15 mouse cellular contexts compared by ENCODE assay signal in genomic region chr16:65818779-65819178, GRCm38 (mm10). TPM values are rescaled to one million over a fixed set of nuclear protein-coding genes. Genes with fewer than 3 reads are reported as not detected.
DNase-seq lines count a peak whose midpoint lies in the region.
"Had no signal": no experiment of that assay in that cellular context is flagged by ENCODE, and none has a peak within 500 bp of the region (broad histone marks: within the 10 kb centered on the region; RNA-seq: fewer than 3 reads in every experiment).

No protein-coding gene starts in this region.

- DNase-seq in kidney, adult 9 months: peak; percentile 11
- DNase-seq in kidney, adult 11 months: no peak
- peak; percentile 83 for DNase-seq in Muller cell, postnatal 12 days (ENCODE audit: inconsistent ontology term)
- peak; percentile 50 for DNase-seq in lung, postnatal 25 days (ENCODE audit: low spot score)
- DNase-seq in midbrain, embryonic 10.5 days (ENCODE audit: low spot score): no peak
- no peak for DNase-seq in thymus, postnatal 10 days (ENCODE audit: low spot score in 2 of 2)
- DNase-seq: cerebellum, adult 9-11 months; forebrain, postnatal 0 days; liver; right cerebral cortex, adult 18-20 months; thymus, postnatal 36 days had no signal

- H3K9me3 ChIP-seq in midbrain, embryonic 10.5 days (replicated peaks): no peaks in the 10 kb centered on the region
- H3K9me3 ChIP-seq: embryonic facial prominence, embryonic 12.5 days; megakaryocyte, embryonic 14.5 days had no signal

- H3K36me3 ChIP-seq in midbrain, embryonic 10.5 days: no peaks in the 10 kb centered on the region
- H3K36me3 ChIP-seq: embryonic facial prominence, embryonic 12.5 days had no signal

- WGBS in midbrain, embryonic 10.5 days: 71% methylated on average over 8 of the region's 8 CpGs

- H3K4me3 ChIP-seq in brown adipose tissue, adult 24 weeks (ENCODE audit: insufficient read depth, low read depth, low read length): no peak overlapping the region
- H3K4me3 ChIP-seq in midbrain, embryonic 10.5 days: no peak overlapping the region
- H3K4me3 ChIP-seq: embryonic facial prominence, embryonic 12.5 days; left cerebral cortex, adult 2 months; megakaryocyte, embryonic 14.5 days had no signal

- H3K27me3 ChIP-seq in midbrain, embryonic 10.5 days (ENCODE audit: low read depth, poor library complexity, severe bottlenecking): peaks cover 21% of the 10 kb centered on the region

- peak overlapping the region; percentile 63; the same call in 1 of the 2 replicates for H3K27ac ChIP-seq in brown adipose tissue, adult 24 weeks (replicated peaks; ENCODE audit: low read depth, low read length)
- no peak overlapping the region for H3K27ac ChIP-seq in midbrain, embryonic 10.5 days (replicated peaks)
- H3K27ac ChIP-seq: embryonic facial prominence, embryonic 12.5 days; left cerebral cortex, adult 2 months had no signal

- H3K4me1 ChIP-seq in brown adipose tissue, adult 24 weeks (ENCODE audit: control insufficient read depth, insufficient read depth, insufficient read length, low read length): no peaks in the 10 kb centered on the region
- peaks cover 13% of the 10 kb centered on the region for H3K4me1 ChIP-seq in midbrain, embryonic 10.5 days
- H3K4me1 ChIP-seq: embryonic facial prominence, embryonic 12.5 days had no signal

RNA-seq across cellular contexts. Expression of gene Vgll3, which starts 3.7 kb away (rescaled TPM):
- 3.4 and 3.5 TPM in 2 replicates for polyA plus RNA-seq in brown adipose tissue, adult 24 weeks (2012; ENCODE audit: insufficient read depth, insufficient read length, missing spikeins)
- polyA plus RNA-seq in midbrain, embryonic 10.5 days (2016; fragmentation: Nextera tagmentation; extraction: Ambion mirVana): 2.5 and 2.6 TPM in 2 replicates

Comparison
In these comparisons a context has a peak if more than half of its experiments do, and no peak if none do; other contexts are left out.
1. DNase-seq: peak in kidney, adult 9 months (single experiment), Muller cell, postnatal 12 days (single experiment) and lung, postnatal 25 days (single experiment); none in kidney, adult 11 months (single experiment), midbrain, embryonic 10.5 days (single experiment) and thymus, postnatal 10 days (0 of 2).